Mouse (Mus musculus) stomach, postnatal 0 days (tissue): ENCODE measurements around the gene Iqschfp. TPM values are rescaled to one million over a fixed set of nuclear protein-coding genes. Genes with fewer than 3 reads are reported as not detected.

ENCODE experiments used
- ATAC-seq: fragments of 200-750 bp; cut with Nextera tagmentation; 2 replicates; pipeline ENCODE4 v1.8.0; 2017; ENCODE audit not compliant: low FRiP score, low TSS enrichment
- DNase-seq: peaks from one replicate; pipeline ENCODE4 v3.0.0-alpha.2; 2016; ENCODE audit warnings: low spot score
- H3K27ac ChIP-seq: fragments of 300-500 bp; sonication (generic); replicated peaks from 2 replicates; pipeline ENCODE4 v1.5.1; 2014; ENCODE audit warnings: mild to moderate bottlenecking, control low read depth
- H3K27me3 ChIP-seq: fragments of 300-500 bp; sonication (generic); 2 replicates; pipeline ENCODE4 v1.6.1; 2014; ENCODE audit warnings: low read length; ENCODE audit not compliant: control insufficient read depth, insufficient read depth
- H3K36me3 ChIP-seq: fragments of 300-500 bp; sonication (generic); 2 replicates; pipeline ENCODE4 v1.6.1; 2014; ENCODE audit warnings: low read length, mixed read lengths; ENCODE audit not compliant: control insufficient read depth, insufficient read depth
- H3K4me1 ChIP-seq: fragments of 300-500 bp; sonication (generic); replicated peaks from 2 replicates; pipeline ENCODE4 v1.6.1; 2014; ENCODE audit warnings: antibody characterized with exemption; ENCODE audit not compliant: control insufficient read depth, insufficient read depth
- H3K4me2 ChIP-seq: fragments of 300-500 bp; sonication (generic); replicated peaks from 2 replicates; pipeline ENCODE4 v1.6.1; 2014; ENCODE audit warnings: low read depth, mild to moderate bottlenecking, control low read depth, moderate library complexity
- H3K4me3 ChIP-seq: fragments of 300-500 bp; sonication (generic); 2 replicates; pipeline ENCODE4 v1.5.1; 2014; ENCODE audit warnings: low read depth, low read length, control low read depth
- H3K9ac ChIP-seq: fragments of 300-500 bp; sonication (generic); 2 replicates; pipeline ENCODE4 v1.6.1; 2014; ENCODE audit warnings: mild to moderate bottlenecking, low read length, control low read depth, mixed read lengths
- H3K9me3 ChIP-seq: fragments of 300-500 bp; sonication (generic); 2 replicates; pipeline ENCODE4 v1.6.1; 2016; ENCODE audit warnings: low read length; ENCODE audit not compliant: control insufficient read depth
- CTCF ChIP-seq: IDR thresholded peaks from 2 replicates; pipeline ENCODE4 v1.5.1; 2016; ENCODE audit warnings: antibody characterized with exemption, low read depth, mild to moderate bottlenecking, moderate library complexity
- EP300 ChIP-seq: optimal IDR thresholded peaks from 2 replicates; pipeline ENCODE3; 2016; ENCODE audit warnings: antibody characterized with exemption
- WGBS: fragments of 180-500 bp; shearing (Covaris S2); extraction: QIAGEN DNeasy Blood & Tissue Kit; methylation state at CpG from one replicate; pipeline ENCODE4 v1.1.7; 2014; 5-methylcytosine and 5-hydroxymethylcytosine counted together
- polyA plus RNA-seq: library from polyadenylated mRNA; unstranded; fragments of >200 nt; fragmentation: Nextera tagmentation; extraction: Ambion mirVana; gene quantifications from 2 replicates; pipeline ENCODE4 v1.2.1, GENCODE M21; 2015

Gene Iqschfp
- polyA plus RNA-seq, 1 experiment from 2014 or later: 0.08 TPM

GRCm38 (mm10) chr3:68632714-68633113, 740.7 kb downstream of the Iqschfp start:
- WGBS: 85% methylated on average over 3 of the region's 3 CpGs
- DNase-seq: no peak
- H3K9me3 ChIP-seq: no peaks in the 10 kb centered on the region
- H3K36me3 ChIP-seq: no peaks in the 10 kb centered on the region
- H3K4me3 ChIP-seq: no peak overlapping the region
- H3K9ac ChIP-seq: no peak overlapping the region
- no peak for ATAC-seq
- H3K27me3 ChIP-seq: no peaks in the 10 kb centered on the region
- H3K4me2 ChIP-seq: no peak overlapping the region
- H3K4me1 ChIP-seq: no peaks in the 10 kb centered on the region
- TF ChIP-seq EP300 (no peak), CTCF (no peak)
- no peak overlapping the region for H3K27ac ChIP-seq

- TF ChIP-seq CTCF (no peak), EP300 (no peak)
- no peak for DNase-seq
- Histone ChIP-seq H3K4me3 (no peak overlapping the region), H3K27ac (no peak overlapping the region), H3K9me3 (no peaks in the 10 kb centered on the region), H3K9ac (no peak overlapping the region), H3K36me3 (no peaks in the 10 kb centered on the region), H3K4me2 (no peak overlapping the region), H3K4me1 (no peaks in the 10 kb centered on the region), H3K27me3 (no peaks in the 10 kb centered on the region)
- 89% methylated on average over 4 of the region's 4 CpGs for whole genome bisulfite sequencing
- no peak for ATAC-seq
These were observed 741.5 kb downstream of the Iqschfp start for GRCm38 (mm10) chr3:68633577-68633976.

GRCm38 (mm10) chr3:68637960-68638359, 745.9 kb downstream of the Iqschfp start:
- WGBS: 53% methylated on average over 7 of the region's 7 CpGs

GRCm38 (mm10) chr3:68638703-68639102, 746.7 kb downstream of the Iqschfp start:
- H3K4me2 ChIP-seq: no peak overlapping the region
- no peak overlapping the region for H3K27ac ChIP-seq
- TF ChIP-seq EP300: no peak
- TF ChIP-seq CTCF: no peak
- ATAC-seq (no peak), DNase-seq (no peak)
- H3K4me1 ChIP-seq: no peaks in the 10 kb centered on the region
- H3K27me3 ChIP-seq: no peaks in the 10 kb centered on the region
- no peak overlapping the region for H3K4me3 ChIP-seq
- H3K9ac ChIP-seq: no peak overlapping the region
- no peaks in the 10 kb centered on the region for H3K9me3 ChIP-seq
- H3K36me3 ChIP-seq: no peaks in the 10 kb centered on the region
- WGBS: 76% methylated on average over 1 of the region's 1 CpGs

More at GRCm38 (mm10) chr3:68637960-68638359, 745.9 kb downstream of the Iqschfp start:
- Histone ChIP-seq H3K36me3 (no peaks in the 10 kb centered on the region), H3K4me1 (no peaks in the 10 kb centered on the region), H3K27ac (no peak overlapping the region), H3K9me3 (no peaks in the 10 kb centered on the region), H3K27me3 (no peaks in the 10 kb centered on the region), H3K4me2 (no peak overlapping the region), H3K4me3 (no peak overlapping the region), H3K9ac (no peak overlapping the region)
- DNase-seq (no peak), ATAC-seq (no peak)
- TF ChIP-seq EP300 (no peak), CTCF (no peak)

GRCm38 (mm10) chr3:68642935-68643334, 750.9 kb downstream of the Iqschfp start:
- H3K27me3 ChIP-seq: no peaks in the 10 kb centered on the region
- H3K9me3 ChIP-seq: no peaks in the 10 kb centered on the region
- DNase-seq (no peak), ATAC-seq (no peak)
- no peak overlapping the region for H3K4me2 ChIP-seq
- no peaks in the 10 kb centered on the region for H3K4me1 ChIP-seq
- H3K4me3 ChIP-seq: no peak overlapping the region
- WGBS: 75% methylated on average over 7 of the region's 7 CpGs
- TF ChIP-seq CTCF: no peak
- TF ChIP-seq EP300: no peak
- no peaks in the 10 kb centered on the region for H3K36me3 ChIP-seq
- no peak overlapping the region for H3K9ac ChIP-seq
- H3K27ac ChIP-seq: no peak overlapping the region

- Histone ChIP-seq H3K27me3 (no peaks in the 10 kb centered on the region), H3K27ac (no peak overlapping the region), H3K9ac (no peak overlapping the region), H3K4me1 (no peaks in the 10 kb centered on the region), H3K4me3 (no peak overlapping the region), H3K4me2 (no peak overlapping the region), H3K9me3 (no peaks in the 10 kb centered on the region), H3K36me3 (no peaks in the 10 kb centered on the region)
- 84% methylated on average over 6 of the region's 6 CpGs for WGBS
- no peak for ATAC-seq
- no peak for DNase-seq
- TF ChIP-seq CTCF (peak; percentile 66), EP300 (no peak)
These were observed 754.5 kb downstream of the Iqschfp start for GRCm38 (mm10) chr3:68646387-68647130.
